18 mouse cellular contexts compared by ENCODE assay signal in the genomic region with DNA sequence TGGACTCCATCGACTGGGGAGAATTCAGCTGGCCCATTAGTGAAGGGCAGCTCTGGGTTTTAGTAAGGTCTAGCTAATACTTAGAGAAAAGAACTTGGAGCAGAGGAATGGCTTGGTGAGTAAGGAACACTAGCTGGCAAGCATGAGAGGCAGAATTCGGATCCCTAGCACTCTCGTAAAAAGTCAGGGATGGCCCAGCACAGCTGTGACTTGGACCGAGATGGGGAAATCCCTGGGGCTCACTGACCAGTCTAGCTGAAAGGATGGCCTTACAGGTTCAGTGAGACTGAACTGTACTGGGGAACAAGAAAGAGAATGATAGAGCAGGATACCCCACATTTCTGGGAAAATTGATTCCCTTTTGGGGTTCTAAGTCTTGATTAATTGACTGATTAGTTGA. TPM values are rescaled to one million over a fixed set of nuclear protein-coding genes. Genes with fewer than 3 reads are reported as not detected.
"Had no signal": no experiment of that assay in that cellular context is flagged by ENCODE, and none has a peak within 500 bp of the region (broad histone marks: within the 10 kb centered on the region; RNA-seq: fewer than 3 reads in every experiment).

No protein-coding gene starts in this region.

- H3K4me1 ChIP-seq: lung, embryonic 15.5 days; midbrain, embryonic 15.5 days; neural tube, embryonic 12.5 days had no signal

- H3K36me3 ChIP-seq: liver, embryonic 12.5 days; lung, embryonic 15.5 days; midbrain, embryonic 15.5 days; neural tube, embryonic 12.5 days had no signal

- H3K27me3 ChIP-seq: liver, embryonic 12.5 days; lung, embryonic 15.5 days; midbrain, embryonic 15.5 days; neural tube, embryonic 12.5 days had no signal

- H3K27ac ChIP-seq: kidney, postnatal 0 days; left cerebral cortex, adult 2 months; liver, embryonic 12.5 days; lung, embryonic 15.5 days; macrophage; midbrain, embryonic 15.5 days; neural tube, embryonic 12.5 days had no signal

- DNase-seq: lung, postnatal 14 days; spleen, adult 18-20 months; thymus, adult 18-20 months; thymus, postnatal 14 days had no signal

- H3K4me3 ChIP-seq: left cerebral cortex, adult 2 months; liver, embryonic 12.5 days; lung, embryonic 15.5 days; megakaryocyte, embryonic 14.5 days; midbrain, embryonic 15.5 days; neural tube, embryonic 12.5 days had no signal

RNA-seq across cellular contexts. Expression of a gene that starts 6.3 kb away (rescaled TPM):
- total RNA-seq: monocyte, adult 5-6 weeks; neutrophil, adult 5-6 weeks had no signal
- polyA plus RNA-seq: large intestine, adult 2 months; limb, embryonic 11.5 days; liver, embryonic 12.5 days; liver, embryonic 16.5 days; macrophage; stomach, embryonic 14.5 days had no signal
